Mouse (Mus musculus) midbrain, postnatal 0 days (tissue): ENCODE data around the gene Slk. TPM values are rescaled to one million over a fixed set of nuclear protein-coding genes. Genes with fewer than 3 reads are reported as not detected.

Experiments
- ATAC-seq: fragments of 200-750 bp; cut with Nextera tagmentation; 2 replicates; pipeline ENCODE4 v1.8.0; 2017; ENCODE audit warnings: moderate number of reproducible peaks, mild to moderate bottlenecking, moderate TSS enrichment, moderate library complexity; ENCODE audit not compliant: low FRiP score
- DNase-seq: peaks from one replicate; pipeline ENCODE4 v3.0.0-alpha.2; 2015; ENCODE audit warnings: low spot score
- H3K27ac ChIP-seq: fragments of 300-500 bp; sonication (generic); 2 replicates; pipeline ENCODE4 v1.5.1; 2014; ENCODE audit warnings: low read depth, mild to moderate bottlenecking, low read length, mixed read lengths
- H3K27me3 ChIP-seq: fragments of 300-500 bp; sonication (generic); 2 replicates; pipeline ENCODE4 v1.6.1; 2014; ENCODE audit warnings: low read length, control low read depth, mixed read lengths; ENCODE audit not compliant: insufficient read depth
- H3K36me3 ChIP-seq: fragments of 300-500 bp; sonication (generic); 2 replicates; pipeline ENCODE4 v1.6.1; 2014; ENCODE audit warnings: low read length, control low read depth, mixed read lengths; ENCODE audit not compliant: insufficient read depth
- H3K4me1 ChIP-seq: fragments of 300-500 bp; sonication (generic); 2 replicates; pipeline ENCODE4 v1.6.1; 2014; ENCODE audit warnings: mild to moderate bottlenecking, control low read depth, antibody characterized with exemption, low read length, mixed read lengths; ENCODE audit not compliant: insufficient read depth
- H3K4me2 ChIP-seq: fragments of 300-500 bp; sonication (generic); 2 replicates; pipeline ENCODE4 v1.6.1; 2014; ENCODE audit warnings: low read depth, mild to moderate bottlenecking, low read length, mixed read lengths; ENCODE audit not compliant: poor library complexity, severe bottlenecking
- H3K4me3 ChIP-seq: fragments of 300-500 bp; sonication (generic); 2 replicates; pipeline ENCODE4 v1.5.1; 2014; ENCODE audit warnings: low read depth, mild to moderate bottlenecking, low read length, moderate library complexity
- H3K9ac ChIP-seq: fragments of 300-500 bp; sonication (generic); replicated peaks from 2 replicates; pipeline ENCODE4 v1.6.1; 2014; ENCODE audit warnings: mild to moderate bottlenecking, low read length, moderate library complexity, mixed read lengths; ENCODE audit not compliant: poor library complexity, severe bottlenecking
- H3K9me3 ChIP-seq: fragments of 300-500 bp; sonication (generic); 2 replicates; pipeline ENCODE4 v1.6.1; 2016; ENCODE audit warnings: low read length, control low read depth
- CTCF ChIP-seq: IDR thresholded peaks from 2 replicates; pipeline ENCODE4 v1.5.1; 2016; ENCODE audit warnings: antibody characterized with exemption, mild to moderate bottlenecking
- WGBS: fragments of 180-500 bp; shearing (Covaris S2); extraction: QIAGEN DNeasy Blood & Tissue Kit; methylation state at CpG from one replicate; pipeline ENCODE4 v1.1.7; 2014; 5-methylcytosine and 5-hydroxymethylcytosine counted together
- polyA plus RNA-seq: library from polyadenylated mRNA; unstranded; fragments of >200 nt; fragmentation: Nextera tagmentation; extraction: Ambion mirVana; gene quantifications from 2 replicates; pipeline ENCODE4 v1.2.1, GENCODE M21; 2015
- total RNA-seq: library from RNA; depleted of rRNA; stranded (reverse); fragments of >200 nt; gene quantifications from 2 replicates; pipeline ENCODE4 v1.2.3, GENCODE M21; 2014

The Slk gene
- total and polyA plus RNA-seq, 2 experiments from 2014 or later: 4.0 to 19.5 TPM

GRCm38 (mm10) chr19:47631799-47632198, 52.3 kb downstream of the Slk start:
- no peak overlapping the region for H3K27ac ChIP-seq
- no peak overlapping the region for H3K4me2 ChIP-seq
- no peak overlapping the region for H3K4me3 ChIP-seq
- ATAC-seq (no peak), DNase-seq (no peak)
- no peaks in the 10 kb centered on the region for H3K4me1 ChIP-seq
- H3K9me3 ChIP-seq: no peaks in the 10 kb centered on the region
- no peaks in the 10 kb centered on the region for H3K27me3 ChIP-seq
- no peak for TF ChIP-seq CTCF
- no peak overlapping the region for H3K9ac ChIP-seq
- 96% methylated on average over 5 of the region's 5 CpGs for WGBS
- peaks cover 2% of the 10 kb centered on the region; the same call in 1 of the 2 replicates for H3K36me3 ChIP-seq

- ATAC-seq: no peak
- no peak for TF ChIP-seq CTCF
- no peak overlapping the region for H3K4me2 ChIP-seq
These were observed 55.9 kb downstream of the Slk start for GRCm38 (mm10) chr19:47635380-47635779.

GRCm38 (mm10) chr19:47643910-47644309, 64.4 kb downstream of the Slk start:
- H3K36me3 ChIP-seq: peaks cover 37% of the 10 kb centered on the region
- H3K27me3 ChIP-seq: no peaks in the 10 kb centered on the region
- no peak for TF ChIP-seq CTCF
- H3K4me2 ChIP-seq: no peak overlapping the region
- H3K4me1 ChIP-seq: no peaks in the 10 kb centered on the region
- DNase-seq: no peak
- H3K4me3 ChIP-seq: no peak overlapping the region
- no peaks in the 10 kb centered on the region for H3K9me3 ChIP-seq
- no peak overlapping the region for H3K9ac ChIP-seq
- WGBS: 56% methylated on average over 2 of the region's 2 CpGs
- no peak overlapping the region for H3K27ac ChIP-seq
- no peak for ATAC-seq

More at GRCm38 (mm10) chr19:47635380-47635779, 55.9 kb downstream of the Slk start:
- Histone ChIP-seq H3K4me3 (no peak overlapping the region), H3K4me1 (no peaks in the 10 kb centered on the region), H3K36me3 (peaks cover 20% of the 10 kb centered on the region), H3K9ac (no peak overlapping the region), H3K27ac (no peak overlapping the region), H3K9me3 (no peaks in the 10 kb centered on the region), H3K27me3 (no peaks in the 10 kb centered on the region)
- DNase-seq: no peak
- 91% methylated on average over 4 of the region's 4 CpGs for WGBS

- Histone ChIP-seq H3K4me2 (no peak overlapping the region), H3K9ac (no peak overlapping the region), H3K4me1 (no peaks in the 10 kb centered on the region), H3K36me3 (peaks cover 23% of the 10 kb centered on the region), H3K9me3 (no peaks in the 10 kb centered on the region), H3K4me3 (no peak overlapping the region), H3K27ac (no peak overlapping the region), H3K27me3 (no peaks in the 10 kb centered on the region)
- DNase-seq: no peak
- TF ChIP-seq CTCF: no peak
- ATAC-seq: no peak
- WGBS: 37% methylated on average over 6 of the region's 6 CpGs
These were observed 66.1 kb downstream of the Slk start for GRCm38 (mm10) chr19:47645583-47645982.

GRCm38 (mm10) chr19:47646508-47647120, 67.1 kb downstream of the Slk start:
- H3K9ac ChIP-seq: no peak overlapping the region
- no peaks in the 10 kb centered on the region for H3K4me1 ChIP-seq
- no peak for ATAC-seq
- 88% methylated on average over 6 of the region's 6 CpGs for WGBS
- H3K27ac ChIP-seq: no peak overlapping the region
- H3K9me3 ChIP-seq: no peaks in the 10 kb centered on the region
- no peak overlapping the region for H3K4me2 ChIP-seq
- no peaks in the 10 kb centered on the region for H3K27me3 ChIP-seq
- no peak overlapping the region for H3K4me3 ChIP-seq
- TF ChIP-seq CTCF: no peak
- H3K36me3 ChIP-seq: peaks cover 16% of the 10 kb centered on the region
- no peak for DNase-seq

- H3K27ac ChIP-seq: no peak overlapping the region
- ATAC-seq: no peak
- DNase-seq: no peak
- 95% methylated on average over 6 of the region's 6 CpGs for WGBS
- no peaks in the 10 kb centered on the region for H3K4me1 ChIP-seq
- H3K27me3 ChIP-seq: no peaks in the 10 kb centered on the region
- no peak overlapping the region for H3K4me3 ChIP-seq
- no peaks in the 10 kb centered on the region for H3K9me3 ChIP-seq
- no peak overlapping the region for H3K4me2 ChIP-seq
- H3K9ac ChIP-seq: no peak overlapping the region
- peaks cover 10% of the 10 kb centered on the region; the same call in 1 of the 2 replicates for H3K36me3 ChIP-seq
- no peak for TF ChIP-seq CTCF
These were observed 69.6 kb downstream of the Slk start for GRCm38 (mm10) chr19:47649071-47649470.
